Mouse (Mus musculus) midbrain, postnatal 0 days (tissue): ENCODE measurements at regions not wholly inside any gene's neighbourhood (a gene's known extent, or its start where the extent isn't known, plus 50 kb on each side); places are given as distances from the start of the nearest gene placed in this dataset.

ENCODE experiments used
- ATAC-seq: fragments of 200-750 bp; cut with Nextera tagmentation; 2 replicates; pipeline ENCODE4 v1.8.0; 2017; ENCODE audit warnings: moderate number of reproducible peaks, mild to moderate bottlenecking, moderate TSS enrichment, moderate library complexity; ENCODE audit not compliant: low FRiP score
- DNase-seq: peaks from one replicate; pipeline ENCODE4 v3.0.0-alpha.2; 2015; ENCODE audit warnings: low spot score
- H3K27ac ChIP-seq: fragments of 300-500 bp; sonication (generic); 2 replicates; pipeline ENCODE4 v1.5.1; 2014; ENCODE audit warnings: low read depth, mild to moderate bottlenecking, low read length, mixed read lengths
- H3K27me3 ChIP-seq: fragments of 300-500 bp; sonication (generic); 2 replicates; pipeline ENCODE4 v1.6.1; 2014; ENCODE audit warnings: low read length, control low read depth, mixed read lengths; ENCODE audit not compliant: insufficient read depth
- H3K36me3 ChIP-seq: fragments of 300-500 bp; sonication (generic); 2 replicates; pipeline ENCODE4 v1.6.1; 2014; ENCODE audit warnings: low read length, control low read depth, mixed read lengths; ENCODE audit not compliant: insufficient read depth
- H3K4me1 ChIP-seq: fragments of 300-500 bp; sonication (generic); 2 replicates; pipeline ENCODE4 v1.6.1; 2014; ENCODE audit warnings: mild to moderate bottlenecking, control low read depth, antibody characterized with exemption, low read length, mixed read lengths; ENCODE audit not compliant: insufficient read depth
- H3K4me2 ChIP-seq: fragments of 300-500 bp; sonication (generic); 2 replicates; pipeline ENCODE4 v1.6.1; 2014; ENCODE audit warnings: low read depth, mild to moderate bottlenecking, low read length, mixed read lengths; ENCODE audit not compliant: poor library complexity, severe bottlenecking
- H3K4me3 ChIP-seq: fragments of 300-500 bp; sonication (generic); 2 replicates; pipeline ENCODE4 v1.5.1; 2014; ENCODE audit warnings: low read depth, mild to moderate bottlenecking, low read length, moderate library complexity
- H3K9ac ChIP-seq: fragments of 300-500 bp; sonication (generic); replicated peaks from 2 replicates; pipeline ENCODE4 v1.6.1; 2014; ENCODE audit warnings: mild to moderate bottlenecking, low read length, moderate library complexity, mixed read lengths; ENCODE audit not compliant: poor library complexity, severe bottlenecking
- H3K9me3 ChIP-seq: fragments of 300-500 bp; sonication (generic); 2 replicates; pipeline ENCODE4 v1.6.1; 2016; ENCODE audit warnings: low read length, control low read depth
- CTCF ChIP-seq: IDR thresholded peaks from 2 replicates; pipeline ENCODE4 v1.5.1; 2016; ENCODE audit warnings: antibody characterized with exemption, mild to moderate bottlenecking
- WGBS: fragments of 180-500 bp; shearing (Covaris S2); extraction: QIAGEN DNeasy Blood & Tissue Kit; methylation state at CpG from one replicate; pipeline ENCODE4 v1.1.7; 2014; 5-methylcytosine and 5-hydroxymethylcytosine counted together

DNA sequence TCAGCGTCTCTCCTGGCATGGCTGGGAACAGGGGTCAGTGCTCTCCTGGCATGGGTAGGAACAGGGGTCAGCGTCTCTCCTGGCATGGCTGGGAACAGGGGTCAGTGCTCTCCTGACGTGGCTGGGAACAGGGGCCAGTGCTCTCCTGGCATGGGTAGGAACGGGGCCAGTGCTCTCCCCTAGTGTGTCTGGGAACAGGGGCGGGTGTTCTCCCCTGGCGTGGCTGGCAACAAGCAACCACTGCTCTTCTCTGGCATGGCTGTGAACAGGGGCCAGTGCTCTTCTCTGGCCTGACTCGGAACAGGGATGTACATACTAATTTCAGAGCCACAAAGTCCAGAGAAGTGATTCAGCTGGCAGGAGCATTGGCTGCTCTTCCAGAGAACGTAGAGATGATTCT lies 447.4 kb upstream of the Adgrl2 start:
- H3K27ac ChIP-seq = no peak overlapping the region
- H3K4me1 ChIP-seq = no peaks in the 10 kb centered on the region
- no peak for TF ChIP-seq CTCF
- H3K9me3 ChIP-seq = no peaks in the 10 kb centered on the region
- H3K4me3 ChIP-seq = no peak overlapping the region
- no peak overlapping the region for H3K4me2 ChIP-seq
- no peaks in the 10 kb centered on the region for H3K36me3 ChIP-seq
- 77% methylated on average over 8 of the region's 8 CpGs for WGBS
- no peak overlapping the region for H3K9ac ChIP-seq
- ATAC-seq (no peak; the same call in 1 of the 2 replicates), DNase-seq (peak; percentile 5)
- no peaks in the 10 kb centered on the region for H3K27me3 ChIP-seq

DNA sequence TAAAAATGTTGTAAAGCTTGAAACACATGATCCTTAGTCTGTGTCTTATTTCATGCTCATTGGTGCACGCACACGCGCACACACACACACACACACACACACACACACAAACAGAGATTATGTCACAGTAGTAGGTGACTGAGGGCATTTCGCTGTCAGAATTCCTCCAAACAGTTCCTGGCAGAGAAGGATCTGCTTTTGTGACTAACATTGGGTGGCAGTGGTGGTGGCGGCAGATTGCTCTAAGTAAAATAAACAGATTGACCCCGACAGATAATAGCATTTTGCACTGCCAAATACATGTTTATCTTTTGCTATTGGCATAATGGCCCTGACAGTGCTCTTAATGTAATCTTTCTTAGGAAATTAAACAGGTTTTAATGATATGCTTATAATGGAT lies 446.6 kb upstream of the Adgrl2 start:
- H3K4me3 ChIP-seq = no peak overlapping the region
- no peak overlapping the region for H3K4me2 ChIP-seq
- no peak for TF ChIP-seq CTCF
- H3K9me3 ChIP-seq = no peaks in the 10 kb centered on the region
- H3K27me3 ChIP-seq = no peaks in the 10 kb centered on the region
- no peaks in the 10 kb centered on the region for H3K36me3 ChIP-seq
- no peak overlapping the region for H3K9ac ChIP-seq
- no peaks in the 10 kb centered on the region for H3K4me1 ChIP-seq
- ATAC-seq (no peak), DNase-seq (no peak)
- WGBS = 76% methylated on average over 6 of the region's 6 CpGs
- H3K27ac ChIP-seq = no peak overlapping the region

DNA sequence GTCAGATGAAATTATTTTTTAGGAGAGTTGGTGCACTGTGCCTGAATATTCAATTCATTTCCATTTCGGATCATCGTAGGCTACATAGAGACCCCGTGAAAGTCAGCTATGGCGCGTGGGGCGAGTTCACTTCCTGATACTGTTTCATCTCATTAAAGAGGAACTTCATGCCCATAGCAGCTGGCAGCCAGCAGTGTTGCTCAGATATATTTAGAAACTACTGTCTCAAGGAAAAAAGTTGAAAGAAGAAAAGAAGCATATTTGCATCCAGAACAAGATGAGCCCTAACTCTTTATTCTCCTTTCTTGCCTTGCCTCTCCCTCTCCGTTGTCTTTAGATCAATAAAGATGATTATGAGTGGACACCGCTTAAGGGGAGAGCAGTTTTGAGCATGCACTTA lies 446.1 kb upstream of the Adgrl2 start:
- 77% methylated on average over 8 of the region's 8 CpGs for WGBS

DNA sequence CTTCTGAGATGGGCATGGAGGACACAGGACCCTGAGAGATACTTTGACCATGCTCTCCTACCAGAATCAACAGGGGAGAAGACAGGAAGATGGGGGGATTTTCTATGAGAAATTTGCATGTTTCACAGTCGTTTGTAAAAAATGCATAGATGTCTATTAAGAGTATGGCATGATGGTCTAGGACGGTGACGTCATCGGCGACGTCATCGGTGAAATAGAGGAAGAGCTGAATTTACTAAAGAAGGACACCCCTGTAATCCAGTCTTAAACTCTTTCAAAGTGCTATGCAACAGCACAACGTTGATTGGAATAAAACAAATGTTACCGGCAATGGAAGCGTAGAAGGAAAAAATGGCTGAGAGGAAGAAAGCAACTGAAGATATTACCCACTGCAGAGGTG lies 441.4 kb upstream of the Adgrl2 start:
- Histone ChIP-seq H3K4me1 (no peaks in the 10 kb centered on the region), H3K9ac (no peak overlapping the region), H3K36me3 (no peaks in the 10 kb centered on the region), H3K4me3 (no peak overlapping the region), H3K27ac (no peak overlapping the region), H3K9me3 (no peaks in the 10 kb centered on the region), H3K27me3 (no peaks in the 10 kb centered on the region), H3K4me2 (no peak overlapping the region)
- DNase-seq = no peak
- no peak for TF ChIP-seq CTCF
- no peak for ATAC-seq
- 94% methylated on average over 10 of the region's 10 CpGs for WGBS

More for the DNA sequence above, 446.1 kb upstream of the Adgrl2 start:
- ATAC-seq (no peak), DNase-seq (no peak)
- no peaks in the 10 kb centered on the region for H3K27me3 ChIP-seq
- no peaks in the 10 kb centered on the region for H3K9me3 ChIP-seq
- no peak overlapping the region for H3K27ac ChIP-seq
- H3K4me2 ChIP-seq = no peak overlapping the region
- H3K9ac ChIP-seq = no peak overlapping the region
- H3K4me1 ChIP-seq = no peaks in the 10 kb centered on the region
- H3K36me3 ChIP-seq = no peaks in the 10 kb centered on the region
- TF ChIP-seq CTCF = no peak
- H3K4me3 ChIP-seq = no peak overlapping the region

DNA sequence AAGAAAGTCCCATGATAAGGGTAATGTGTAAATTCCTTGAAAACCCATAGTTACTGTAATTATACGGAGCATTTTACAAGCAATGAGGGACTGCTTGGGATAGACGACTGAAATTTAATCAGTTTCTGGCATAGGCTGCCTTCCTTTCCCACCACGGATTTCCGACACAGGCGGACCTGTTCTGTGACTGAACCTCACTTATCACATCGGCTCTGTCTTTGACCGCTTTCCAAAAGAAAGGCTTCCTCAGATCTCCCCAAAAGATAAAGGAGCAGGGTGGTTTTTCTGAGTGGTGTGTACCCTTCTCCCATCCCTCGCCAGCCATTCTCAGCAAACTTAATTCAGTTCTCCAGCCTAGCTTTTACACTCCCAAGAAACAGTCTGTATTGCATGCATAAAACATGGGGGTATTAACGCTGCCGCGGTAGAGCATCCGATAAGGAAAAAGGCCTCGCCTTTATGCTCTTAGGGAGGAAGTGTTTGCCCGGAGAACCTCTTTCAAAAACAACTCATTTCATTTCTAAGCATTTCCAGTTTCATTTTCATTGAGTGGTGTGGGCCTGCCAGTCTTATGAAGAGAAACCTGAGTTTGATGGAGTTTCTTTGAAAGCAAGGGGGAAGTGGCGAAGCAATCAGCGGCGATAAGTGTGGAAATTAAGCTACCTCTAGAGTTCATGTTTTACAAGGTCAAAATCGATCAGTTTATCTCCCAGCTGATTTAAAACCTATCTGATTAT lies 435.8 kb upstream of the Adgrl2 start:
- Histone ChIP-seq H3K9me3 (no peaks in the 10 kb centered on the region), H3K4me3 (peak overlapping the region; percentile 4; the same call in 1 of the 2 replicates), H3K27me3 (no peaks in the 10 kb centered on the region), H3K36me3 (no peaks in the 10 kb centered on the region), H3K27ac (no peak overlapping the region), H3K4me1 (no peaks in the 10 kb centered on the region), H3K9ac (no peak overlapping the region), H3K4me2 (peak overlapping the region; percentile 41)
- no peak for ATAC-seq
- WGBS = 38% methylated on average over 18 of the region's 18 CpGs
- no peak for TF ChIP-seq CTCF
- no peak for DNase-seq

DNA sequence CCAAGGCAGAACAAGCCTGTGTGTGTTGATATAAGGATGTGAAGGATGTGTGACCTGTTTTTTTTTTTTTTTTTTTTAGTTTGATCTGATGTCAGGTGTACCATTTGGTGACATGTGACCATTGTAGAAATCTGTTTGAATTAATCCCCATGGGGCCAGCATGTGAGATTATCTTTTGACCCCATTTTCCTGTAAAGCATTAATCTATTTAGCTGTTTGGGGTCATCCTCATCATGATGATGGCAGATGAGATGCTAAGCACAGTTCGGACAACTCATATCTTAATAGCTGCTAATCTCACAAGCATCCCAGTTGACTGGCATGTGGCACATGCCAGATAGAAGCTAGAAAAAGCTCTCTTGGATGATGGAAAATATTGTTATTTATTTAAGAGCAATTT lies 434.0 kb upstream of the Adgrl2 start:
- no peak for TF ChIP-seq CTCF
- Histone ChIP-seq H3K4me2 (no peak overlapping the region), H3K9me3 (no peaks in the 10 kb centered on the region), H3K9ac (no peak overlapping the region), H3K36me3 (no peaks in the 10 kb centered on the region), H3K4me3 (no peak overlapping the region), H3K27me3 (no peaks in the 10 kb centered on the region), H3K27ac (no peak overlapping the region), H3K4me1 (no peaks in the 10 kb centered on the region)
- ATAC-seq (no peak), DNase-seq (no peak)
- WGBS = 73% methylated on average over 1 of the region's 1 CpGs
